Mouse (Mus musculus): ENCODE measurements around the gene Asna1. TPM values are rescaled to one million over a fixed set of nuclear protein-coding genes. Genes with fewer than 3 reads are reported as not detected.

The Asna1 gene
- total and polyA plus RNA-seq, 2 experiments from 2014 or later, result 110 to 134 TPM

DNA sequence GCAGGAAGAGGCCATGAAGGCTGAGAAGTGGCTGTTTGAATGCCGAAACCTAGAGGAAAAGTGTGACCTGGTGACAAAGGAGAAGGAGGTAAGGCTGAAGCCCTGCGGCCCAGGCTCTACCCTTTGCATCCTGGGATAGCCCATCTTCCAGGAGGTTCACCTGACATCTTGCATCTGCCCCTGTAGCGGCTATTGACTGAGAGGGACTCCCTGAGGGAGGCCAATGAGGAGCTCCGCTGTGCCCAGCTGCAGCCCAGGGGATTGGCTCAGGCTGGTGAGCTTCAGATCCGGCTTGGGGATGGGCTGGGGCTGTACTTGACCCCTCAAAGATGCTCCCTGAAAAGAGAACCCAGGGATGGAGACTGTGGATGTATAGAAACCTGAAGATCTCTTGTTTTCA, 28.1 kb downstream of the Asna1 start:
- WGBS, result 78% methylated on average over 5 of the region's 5 CpGs
- ATAC-seq (ENCODE audit: insufficient read depth, low read depth) (no peak), DNase-seq (ENCODE audit: low spot score) (no peak)
- Histone ChIP-seq H3K27ac (ENCODE audit: low read depth) (no peak overlapping the region), H3K4me1 (ENCODE audit: control insufficient read depth, insufficient read depth) (0 out of 2 replicates have a peak, but pooled peaks cover 2% of the 10 kb centered on the region), H3K4me3 (ENCODE audit: low read depth, low read length) (no peak overlapping the region), H3K27me3 (ENCODE audit: control insufficient read depth, insufficient read depth, low read length) (peaks cover 16% of the 10 kb centered on the region; the same call in 1 of the 2 replicates), H3K9ac (replicated peaks; ENCODE audit: low read depth, low read length) (no peak overlapping the region), H3K36me3 (replicated peaks; ENCODE audit: control insufficient read depth, insufficient read depth, low read length) (no peaks in the 10 kb centered on the region), H3K4me2 (ENCODE audit: low read depth, low read length) (no peak overlapping the region), H3K9me3 (replicated peaks; ENCODE audit: control insufficient read depth, low read length) (no peaks in the 10 kb centered on the region)
- TF ChIP-seq CTCF (IDR thresholded peaks at IDR 0.05; ENCODE audit: low read depth) (no peak), EP300 (IDR thresholded peaks at IDR 0.05; ENCODE audit: low read depth) (no peak)

DNA sequence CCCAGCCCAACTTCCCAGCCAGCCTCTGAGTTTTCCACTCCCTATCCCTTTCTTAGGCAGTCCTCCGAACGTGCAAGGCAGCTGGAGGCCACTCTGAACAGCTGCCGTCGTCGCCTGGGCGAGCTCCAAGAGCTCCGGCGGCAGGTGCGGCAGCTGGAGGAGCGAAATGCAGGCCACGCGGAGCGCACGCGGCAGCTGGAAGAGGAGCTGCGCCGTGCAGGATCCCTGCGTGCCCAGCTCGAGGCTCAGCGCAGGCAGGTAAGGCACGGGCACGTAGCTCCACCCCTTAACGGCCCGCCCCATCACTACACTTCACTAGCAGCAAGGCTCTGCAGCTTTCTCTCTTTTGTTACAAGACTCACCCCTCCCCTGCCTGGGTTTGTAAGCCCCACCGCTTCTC, 29.4 kb downstream of the Asna1 start:
- Histone ChIP-seq H3K9ac (replicated peaks; ENCODE audit: low read depth, low read length) (no peak overlapping the region), H3K27ac (ENCODE audit: low read depth) (no peak overlapping the region), H3K9me3 (replicated peaks; ENCODE audit: control insufficient read depth, low read length) (no peaks in the 10 kb centered on the region), H3K4me1 (ENCODE audit: control insufficient read depth, insufficient read depth) (0 out of 2 replicates have a peak, but pooled peaks cover 8% of the 10 kb centered on the region), H3K4me3 (ENCODE audit: low read depth, low read length) (no peak overlapping the region), H3K27me3 (ENCODE audit: control insufficient read depth, insufficient read depth, low read length) (peaks cover 16% of the 10 kb centered on the region; the same call in 1 of the 2 replicates), H3K4me2 (ENCODE audit: low read depth, low read length) (no peak overlapping the region), H3K36me3 (replicated peaks; ENCODE audit: control insufficient read depth, insufficient read depth, low read length) (no peaks in the 10 kb centered on the region)
- no peak for ATAC-seq (ENCODE audit: insufficient read depth, low read depth)
- TF ChIP-seq CTCF (IDR thresholded peaks at IDR 0.05; ENCODE audit: low read depth), result no peak
- no peak for TF ChIP-seq EP300 (IDR thresholded peaks at IDR 0.05; ENCODE audit: low read depth)
- no peak for DNase-seq (ENCODE audit: low spot score)
- 27% methylated on average over 25 of the region's 25 CpGs for WGBS

DNA sequence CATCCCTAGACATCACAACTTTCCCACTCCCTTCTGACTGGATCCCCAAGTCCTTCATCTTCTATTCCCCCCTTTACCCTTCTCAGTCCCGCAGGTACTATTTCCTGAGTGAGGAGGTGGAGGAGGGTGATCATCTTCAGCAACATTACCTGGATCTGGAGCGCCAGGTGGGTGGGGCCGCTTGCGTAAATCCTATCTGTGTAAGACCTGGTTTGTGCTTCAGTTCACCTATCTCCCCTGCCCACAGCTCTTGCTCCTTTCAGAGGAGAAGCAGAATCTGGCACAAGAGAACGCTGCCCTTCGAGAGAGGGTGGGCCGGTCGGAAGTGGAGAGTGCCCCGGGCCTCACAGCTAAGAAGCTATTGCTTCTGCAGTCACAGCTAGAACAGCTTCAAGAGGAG, 30.7 kb downstream of the Asna1 start:
- peaks cover 12% of the 10 kb centered on the region; the same call in 1 of the 2 replicates for H3K4me1 ChIP-seq (ENCODE audit: control insufficient read depth, insufficient read depth)
- 91% methylated on average over 9 of the region's 9 CpGs for WGBS
- H3K27ac ChIP-seq (ENCODE audit: low read depth), result no peak overlapping the region
- TF ChIP-seq CTCF (IDR thresholded peaks at IDR 0.05; ENCODE audit: low read depth) (no peak), EP300 (IDR thresholded peaks at IDR 0.05; ENCODE audit: low read depth) (no peak)
- ATAC-seq (ENCODE audit: insufficient read depth, low read depth) (no peak), DNase-seq (ENCODE audit: low spot score) (no peak)
- H3K36me3 ChIP-seq (replicated peaks; ENCODE audit: control insufficient read depth, insufficient read depth, low read length), result no peaks in the 10 kb centered on the region
- H3K4me3 ChIP-seq (ENCODE audit: low read depth, low read length), result no peak overlapping the region
- peaks cover 16% of the 10 kb centered on the region; the same call in 1 of the 2 replicates for H3K27me3 ChIP-seq (ENCODE audit: control insufficient read depth, insufficient read depth, low read length)
- no peaks in the 10 kb centered on the region for H3K9me3 ChIP-seq (replicated peaks; ENCODE audit: control insufficient read depth, low read length)
- no peak overlapping the region for H3K4me2 ChIP-seq (ENCODE audit: low read depth, low read length)
- no peak overlapping the region for H3K9ac ChIP-seq (replicated peaks; ENCODE audit: low read depth, low read length)

DNA sequence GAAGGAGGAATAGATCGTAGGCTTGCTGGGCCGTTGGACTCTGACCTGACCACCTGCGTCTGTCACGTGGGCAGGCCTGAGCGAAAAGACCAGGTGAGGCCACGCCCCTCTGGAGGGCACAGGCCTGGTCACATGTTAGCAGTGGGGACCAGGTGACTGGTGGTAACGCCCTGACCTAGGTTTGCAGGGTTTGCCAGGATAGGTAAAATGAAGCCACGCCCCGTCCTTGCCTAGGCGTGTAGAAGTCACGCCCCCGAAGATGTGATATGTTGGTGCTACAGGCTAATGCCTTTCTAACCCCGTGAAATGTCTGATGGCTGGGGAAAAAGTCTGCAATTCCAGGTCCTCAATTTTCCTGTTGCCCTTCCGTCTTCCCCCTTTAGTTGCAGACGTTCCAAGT, 34.2 kb downstream of the Asna1 start:
- ATAC-seq (ENCODE audit: insufficient read depth, low read depth) (peak; percentile 2), DNase-seq (ENCODE audit: low spot score) (no peak)
- Histone ChIP-seq H3K36me3 (replicated peaks; ENCODE audit: control insufficient read depth, insufficient read depth, low read length) (no peaks in the 10 kb centered on the region), H3K4me1 (ENCODE audit: control insufficient read depth, insufficient read depth) (peaks cover 13% of the 10 kb centered on the region; the same call in 1 of the 2 replicates), H3K27ac (ENCODE audit: low read depth) (0 out of 2 replicates have a peak overlapping the region, but pooled peaks have one; percentile 21), H3K4me2 (ENCODE audit: low read depth, low read length) (peak overlapping the region; percentile 85), H3K9me3 (replicated peaks; ENCODE audit: control insufficient read depth, low read length) (no peaks in the 10 kb centered on the region), H3K27me3 (ENCODE audit: control insufficient read depth, insufficient read depth, low read length) (0 out of 2 replicates have a peak, but pooled peaks cover 11% of the 10 kb centered on the region), H3K9ac (replicated peaks; ENCODE audit: low read depth, low read length) (peak overlapping the region; percentile 50), H3K4me3 (ENCODE audit: low read depth, low read length) (peak overlapping the region; percentile 55)
- TF ChIP-seq CTCF (IDR thresholded peaks at IDR 0.05; ENCODE audit: low read depth) (no peak), EP300 (IDR thresholded peaks at IDR 0.05; ENCODE audit: low read depth) (no peak)
- WGBS, result 1% methylated on average over 15 of the region's 15 CpGs

DNA sequence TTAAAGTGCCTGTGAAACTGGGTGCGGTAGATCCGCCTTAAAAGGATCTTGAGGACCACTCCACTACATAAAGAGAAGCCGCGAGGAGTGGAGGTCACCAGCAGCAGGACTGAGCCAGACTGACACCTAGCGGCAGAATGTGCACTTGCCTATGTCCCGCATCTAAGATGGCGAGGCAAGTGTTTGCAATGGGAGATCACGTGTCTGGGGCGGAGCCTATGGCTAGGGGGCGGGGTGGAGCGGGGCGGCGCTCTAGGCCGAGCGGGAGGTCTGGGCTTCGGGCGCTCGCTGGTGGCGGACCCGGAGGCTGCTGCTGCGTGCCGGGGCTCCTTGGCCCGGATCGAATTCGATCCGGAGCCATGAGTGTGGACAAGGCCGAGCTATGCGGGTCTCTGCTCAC, 34.7 kb downstream of the Asna1 start, which contains the start of gene Hook2:
Hook2 (plus strand) TSS at position 255 of the 400 bp plus-strand sequence.
- peak within 1 kb of the TSS; percentile 85 for H3K4me2 ChIP-seq (ENCODE audit: low read depth, low read length)
- H3K4me1 ChIP-seq (ENCODE audit: control insufficient read depth, insufficient read depth), result peaks cover 18% of the 10 kb centered on the region
- peak within 1 kb of the TSS; percentile 68 for H3K9ac ChIP-seq (replicated peaks; ENCODE audit: low read depth, low read length)
- DNase-seq (ENCODE audit: low spot score) (peak; percentile 98), ATAC-seq (ENCODE audit: insufficient read depth, low read depth) (peak; percentile 92)
- H3K27ac ChIP-seq (ENCODE audit: low read depth), result peak within 1 kb of the TSS; percentile 84
- TF ChIP-seq CTCF (IDR thresholded peaks at IDR 0.05; ENCODE audit: low read depth) (peak; percentile 97), EP300 (IDR thresholded peaks at IDR 0.05; ENCODE audit: low read depth) (no peak)
- H3K36me3 ChIP-seq (replicated peaks; ENCODE audit: control insufficient read depth, insufficient read depth, low read length), result no peaks in the 10 kb centered on the region
- WGBS, result under 1% methylated on average over 28 of the region's 28 CpGs
- no peaks in the 10 kb centered on the region for H3K9me3 ChIP-seq (replicated peaks; ENCODE audit: control insufficient read depth, low read length)
- 0 out of 2 replicates have a peak, but pooled peaks cover 9% of the 10 kb centered on the region for H3K27me3 ChIP-seq (ENCODE audit: control insufficient read depth, insufficient read depth, low read length)
- peak within 1 kb of the TSS; percentile 55 for H3K4me3 ChIP-seq (ENCODE audit: low read depth, low read length)

DNA sequence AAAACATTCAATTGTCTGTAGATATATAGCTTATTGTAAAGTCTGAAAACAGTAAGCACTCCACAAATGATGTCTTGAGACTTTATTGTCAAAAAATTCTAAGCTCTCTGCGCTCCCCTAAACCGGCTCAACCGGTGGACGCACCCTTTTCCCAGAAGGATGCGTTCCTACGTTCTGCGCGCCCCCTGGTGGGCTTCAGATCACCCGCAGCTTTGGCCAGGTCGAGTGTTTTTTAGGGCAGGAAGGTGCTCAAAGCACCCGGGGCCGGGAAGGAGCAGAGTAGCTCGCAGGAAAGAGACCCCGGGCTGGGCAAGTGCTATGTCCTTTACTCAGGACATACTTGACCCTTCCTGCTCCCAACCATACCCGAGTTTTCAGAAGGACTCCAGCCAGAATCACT, 35.3 kb downstream of the Asna1 start:
- DNase-seq (ENCODE audit: low spot score) (peak; percentile 88), ATAC-seq (ENCODE audit: insufficient read depth, low read depth) (peak; percentile 66)
- peak overlapping the region; percentile 55 for H3K4me3 ChIP-seq (ENCODE audit: low read depth, low read length)
- WGBS, result under 1% methylated on average over 15 of the region's 15 CpGs
- H3K4me1 ChIP-seq (ENCODE audit: control insufficient read depth, insufficient read depth), result peaks cover 23% of the 10 kb centered on the region
- peak overlapping the region; percentile 85 for H3K4me2 ChIP-seq (ENCODE audit: low read depth, low read length)
- TF ChIP-seq CTCF (IDR thresholded peaks at IDR 0.05; ENCODE audit: low read depth) (peak; percentile 92), EP300 (IDR thresholded peaks at IDR 0.05; ENCODE audit: low read depth) (no peak)
- H3K27ac ChIP-seq (ENCODE audit: low read depth), result peak overlapping the region; percentile 84
- no peaks in the 10 kb centered on the region for H3K36me3 ChIP-seq (replicated peaks; ENCODE audit: control insufficient read depth, insufficient read depth, low read length)
- no peaks in the 10 kb centered on the region for H3K9me3 ChIP-seq (replicated peaks; ENCODE audit: control insufficient read depth, low read length)
- peak overlapping the region; percentile 68 for H3K9ac ChIP-seq (replicated peaks; ENCODE audit: low read depth, low read length)
- 0 out of 2 replicates have a peak, but pooled peaks cover 4% of the 10 kb centered on the region for H3K27me3 ChIP-seq (ENCODE audit: control insufficient read depth, insufficient read depth, low read length)
